Mouse (Mus musculus) liver, postnatal 0 days (tissue): Measurements from ENCODE around the gene Phf13.

Experiments
- CTCF ChIP-seq: sonication (generic); IDR thresholded peaks from 2 replicates; pipeline ENCODE4 v1.5.1; 2016; ENCODE audit warnings: antibody characterized with exemption, low read depth
- EP300 ChIP-seq: IDR thresholded peaks from 2 replicates; pipeline ENCODE4 v1.6.1; 2016; ENCODE audit warnings: antibody characterized with exemption, low read depth, mild to moderate bottlenecking

DNA sequence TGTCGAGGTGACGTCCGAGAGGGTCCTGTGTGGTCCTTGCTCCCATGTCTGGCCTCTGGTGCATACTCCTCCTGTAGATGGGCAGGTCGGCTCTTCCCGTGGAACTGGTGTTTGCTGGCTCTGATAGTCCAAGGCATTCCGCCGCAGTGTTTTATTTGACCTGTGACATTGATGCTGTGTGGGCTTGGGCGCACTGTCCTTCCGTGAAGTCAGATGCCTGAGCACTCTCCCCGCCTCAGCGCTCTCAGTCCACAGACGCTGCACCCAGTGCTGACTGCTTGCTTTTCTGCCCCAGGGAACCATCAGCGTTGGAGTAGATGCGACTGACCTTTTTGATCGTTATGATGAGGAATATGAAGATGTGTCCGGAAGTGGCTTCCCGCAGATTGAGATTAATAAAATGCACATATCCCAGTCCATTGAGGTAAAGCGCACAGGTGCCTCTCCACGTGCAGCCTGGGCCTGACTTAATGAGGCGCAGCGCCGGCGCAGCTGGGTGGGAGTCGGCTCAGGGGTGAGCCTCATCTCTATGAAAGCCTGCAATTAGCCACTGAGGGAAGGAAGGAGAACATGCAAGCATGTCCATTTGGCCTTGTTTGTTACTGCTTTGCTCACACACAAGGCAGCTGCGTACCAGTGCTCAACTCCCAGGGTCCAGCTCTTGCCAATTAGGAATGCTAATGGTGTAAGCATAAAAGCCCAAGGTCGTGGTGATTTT, 27.7 kb downstream of the Phf13 start:
- TF ChIP-seq EP300 (no peak), CTCF (no peak)
